Mouse (Mus musculus) gastrocnemius, adult 2 months (tissue): ENCODE measurements around the gene Efna5. TPM values are rescaled to one million over a fixed set of nuclear protein-coding genes. Genes with fewer than 3 reads are reported as not detected.

Experiments
- DNase-seq: peaks from one replicate; pipeline ENCODE4 v3.0.0; 2022
- H3K27ac ChIP-seq: fragments of 200-600 bp; 2 replicates; pipeline ENCODE4 v1.8.1; 2022; ENCODE audit warnings: mild to moderate bottlenecking
- H3K4me3 ChIP-seq: fragments of 200-600 bp; 2 replicates; pipeline ENCODE4 v1.8.1; 2022; ENCODE audit warnings: mild to moderate bottlenecking, moderate library complexity
- CTCF ChIP-seq: fragments of 200-600 bp; IDR thresholded peaks from 2 replicates; pipeline ENCODE4 v1.8.1; 2022; ENCODE audit warnings: antibody characterized with exemption, mild to moderate bottlenecking, moderate library complexity
- intact Hi-C: fragments of 180-260 bp; cut with DNase I; formaldehyde crosslinking; loops from one replicate; pipeline ENCODE4 v1.15.1; 2025
- total RNA-seq, 2 experiments: library from RNA; stranded (reverse); gene quantifications; 2 replicates each; pipeline ENCODE4 v1.2.3; 2021

Efna5 gene
- total RNA-seq, 2 experiments from 2014 or later, result 0.13 to 0.86 TPM

- TF ChIP-seq CTCF, result no peak
- DNase-seq, result no peak
- intact Hi-C loops, result no loop called here
- no peak overlapping the region for H3K27ac ChIP-seq
- H3K4me3 ChIP-seq, result no peak overlapping the region
These were observed 100.0 kb downstream of the Efna5 start for GRCm38 (mm10) chr17:62781120-62781519.

- no peak for DNase-seq
- Histone ChIP-seq H3K4me3 (no peak overlapping the region), H3K27ac (no peak overlapping the region)
- no peak for TF ChIP-seq CTCF
- intact Hi-C loops, result no loop called here
These were observed 103.1 kb downstream of the Efna5 start for GRCm38 (mm10) chr17:62777858-62778564.

- intact Hi-C loops, result no loop called here
- H3K4me3 ChIP-seq, result no peak overlapping the region
- no peak for DNase-seq
- TF ChIP-seq CTCF, result no peak
- H3K27ac ChIP-seq, result no peak overlapping the region
These were observed 104.4 kb downstream of the Efna5 start for GRCm38 (mm10) chr17:62776710-62777109.

- no peak for TF ChIP-seq CTCF
- H3K4me3 ChIP-seq, result no peak overlapping the region
- intact Hi-C loops, result no loop called here
- H3K27ac ChIP-seq, result no peak overlapping the region
- no peak for DNase-seq
These were observed 105.1 kb downstream of the Efna5 start for GRCm38 (mm10) chr17:62775976-62776375.

GRCm38 (mm10) chr17:62775401-62775800, 105.7 kb downstream of the Efna5 start:
- no peak for TF ChIP-seq CTCF
- intact Hi-C loops, result no loop called here
- no peak for DNase-seq
- Histone ChIP-seq H3K27ac (no peak overlapping the region), H3K4me3 (no peak overlapping the region)

- no peak overlapping the region for H3K27ac ChIP-seq
- intact Hi-C loops, result no loop called here
- no peak for TF ChIP-seq CTCF
- no peak for DNase-seq
- no peak overlapping the region for H3K4me3 ChIP-seq
These were observed 106.4 kb downstream of the Efna5 start for GRCm38 (mm10) chr17:62774749-62775148.

GRCm38 (mm10) chr17:62766705-62767104, 114.4 kb downstream of the Efna5 start:
- TF ChIP-seq CTCF, result no peak

GRCm38 (mm10) chr17:62765165-62765564, 116.0 kb downstream of the Efna5 start:
- no peak for DNase-seq
- intact Hi-C loops, result no loop called here
- H3K4me3 ChIP-seq, result no peak overlapping the region
- H3K27ac ChIP-seq, result no peak overlapping the region
- TF ChIP-seq CTCF, result no peak

More at GRCm38 (mm10) chr17:62766705-62767104, 114.4 kb downstream of the Efna5 start:
- Histone ChIP-seq H3K27ac (no peak overlapping the region), H3K4me3 (no peak overlapping the region)
- no peak for DNase-seq
- intact Hi-C loops, result no loop called here

- Histone ChIP-seq H3K4me3 (no peak overlapping the region), H3K27ac (no peak overlapping the region)
- intact Hi-C loops, result no loop called here
- no peak for DNase-seq
- TF ChIP-seq CTCF, result no peak
These were observed 124.2 kb downstream of the Efna5 start for GRCm38 (mm10) chr17:62756951-62757350.

- DNase-seq, result no peak
- H3K4me3 ChIP-seq, result no peak overlapping the region
- intact Hi-C loops, result no loop called here
- H3K27ac ChIP-seq, result no peak overlapping the region
- no peak for TF ChIP-seq CTCF
These were observed 125.5 kb downstream of the Efna5 start for GRCm38 (mm10) chr17:62755635-62756034.

GRCm38 (mm10) chr17:62754638-62755037, 126.5 kb downstream of the Efna5 start:
- intact Hi-C loops, result no loop called here
- DNase-seq, result no peak
- Histone ChIP-seq H3K27ac (no peak overlapping the region), H3K4me3 (no peak overlapping the region)
- TF ChIP-seq CTCF, result no peak

GRCm38 (mm10) chr17:62752381-62752889, 128.7 kb downstream of the Efna5 start:
- no peak for TF ChIP-seq CTCF
- intact Hi-C loops, result no loop called here
- Histone ChIP-seq H3K4me3 (no peak overlapping the region), H3K27ac (no peak overlapping the region)
- no peak for DNase-seq

GRCm38 (mm10) chr17:62750647-62751046, 130.5 kb downstream of the Efna5 start:
- intact Hi-C loops, result no loop called here
- H3K27ac ChIP-seq, result no peak overlapping the region
- no peak overlapping the region for H3K4me3 ChIP-seq
- DNase-seq, result no peak
- TF ChIP-seq CTCF, result no peak
